Mouse (Mus musculus) heart, embryonic 14.5 days (tissue): ENCODE results near the gene Ltbr. TPM values are rescaled to one million over a fixed set of nuclear protein-coding genes. Genes with fewer than 3 reads are reported as not detected.

Experiments used
- ATAC-seq: fragments of 200-750 bp; cut with Nextera tagmentation; 2 replicates; pipeline ENCODE4 v1.8.0; 2017; ENCODE audit warnings: low read depth, moderate TSS enrichment; ENCODE audit not compliant: insufficient number of reproducible peaks, insufficient read depth, low FRiP score
- H3K27ac ChIP-seq, 2 experiments: fragments of 200-500 bp in 1 of 2; fragments of 300-500 bp in 1 of 2; sonication (generic) in 1 of 2; replicated peaks in 1 of 2; 2 replicates each; pipeline ENCODE4 v1.5.1; 2012 to 2014; ENCODE audit warnings: low read depth in 2 of 2, low read length in 2 of 2, control low read depth in 1 of 2, mild to moderate bottlenecking in 1 of 2, mixed read lengths in 1 of 2; ENCODE audit not compliant: control insufficient read depth in 1 of 2, insufficient read depth in 1 of 2
- H3K27me3 ChIP-seq: fragments of 300-500 bp; sonication (generic); 2 replicates; pipeline ENCODE4 v1.6.1; 2014; ENCODE audit warnings: mild to moderate bottlenecking, low read length, control low read depth; ENCODE audit not compliant: control insufficient read depth, insufficient read depth
- H3K36me3 ChIP-seq: fragments of 300-500 bp; sonication (generic); 2 replicates; pipeline ENCODE4 v1.6.1; 2014; ENCODE audit warnings: mild to moderate bottlenecking, control low read depth, low read length, mixed read lengths; ENCODE audit not compliant: control insufficient read depth, insufficient read depth
- H3K4me1 ChIP-seq, 2 experiments: fragments of 200-500 bp in 1 of 2; fragments of 300-500 bp in 1 of 2; sonication (generic) in 1 of 2; 2 replicates each; pipeline ENCODE4 v1.6.1; 2012 to 2014; ENCODE audit warnings: low read length in 2 of 2, control low read depth in 1 of 2, mixed read lengths in 1 of 2; ENCODE audit not compliant: control insufficient read depth in 2 of 2, insufficient read depth in 2 of 2
- H3K4me2 ChIP-seq: fragments of 300-500 bp; sonication (generic); 2 replicates; pipeline ENCODE4 v1.6.1; 2014; ENCODE audit warnings: mild to moderate bottlenecking, low read length
- H3K4me3 ChIP-seq, 2 experiments: fragments of 200-500 bp in 1 of 2; fragments of 300-500 bp in 1 of 2; sonication (generic) in 1 of 2; 2 replicates each; pipeline ENCODE4 v1.5.1; 2012 to 2014; ENCODE audit warnings: low read length in 2 of 2, mild to moderate bottlenecking in 2 of 2, control low read depth in 1 of 2, low read depth in 1 of 2, moderate library complexity in 1 of 2; ENCODE audit not compliant: control insufficient read depth in 1 of 2, insufficient read depth in 1 of 2
- H3K9ac ChIP-seq: fragments of 300-500 bp; sonication (generic); 2 replicates; pipeline ENCODE4 v1.6.1; 2014; ENCODE audit warnings: mild to moderate bottlenecking, low read length
- H3K9me3 ChIP-seq: fragments of 300-500 bp; sonication (generic); 2 replicates; pipeline ENCODE4 v1.6.1; 2016; ENCODE audit warnings: low read length, control low read depth; ENCODE audit not compliant: control insufficient read depth
- WGBS: fragments of 180-500 bp; shearing (Covaris S2); extraction: QIAGEN DNeasy Blood & Tissue Kit; methylation state at CpG from one replicate; pipeline ENCODE4 v1.1.7; 2014; 5-methylcytosine and 5-hydroxymethylcytosine counted together
- polyA plus RNA-seq: library from polyadenylated mRNA; unstranded; fragments of >200 nt; fragmentation: Nextera tagmentation; extraction: Ambion mirVana; gene quantifications from 2 replicates; pipeline ENCODE4 v1.2.1, GENCODE M21; 2014

Gene Ltbr
- polyA plus RNA-seq, 1 experiment from 2014 or later, result 41.5 TPM

GRCm38 (mm10) chr6:125328243-125328642, 14.6 kb upstream of the Ltbr start:
- H3K9ac ChIP-seq, result no peak overlapping the region
- H3K4me3 ChIP-seq, result no peak overlapping the region
- H3K27me3 ChIP-seq, result peaks cover 5% of the 10 kb centered on the region; the same call in 1 of the 2 replicates
- WGBS, result 83% methylated on average over 5 of the region's 5 CpGs
- H3K4me1 ChIP-seq, result peaks cover 5 to 8% of the 10 kb centered on the region in 2 experiments; a peak in 1 of 4 replicates
- H3K9me3 ChIP-seq, result no peaks in the 10 kb centered on the region
- no peak overlapping the region for H3K4me2 ChIP-seq
- H3K27ac ChIP-seq, result no peak overlapping the region
- no peaks in the 10 kb centered on the region for H3K36me3 ChIP-seq
- no peak for ATAC-seq

GRCm38 (mm10) chr6:125325337-125325736, 11.7 kb upstream of the Ltbr start:
- H3K36me3 ChIP-seq, result no peaks in the 10 kb centered on the region
- H3K9ac ChIP-seq, result peak overlapping the region; percentile 34; the same call in 1 of the 2 replicates
- no peak overlapping the region for H3K4me3 ChIP-seq
- peaks cover 5 to 9% of the 10 kb centered on the region in 2 experiments; a peak in 2 of 4 replicates for H3K4me1 ChIP-seq
- H3K27ac ChIP-seq, result no peak overlapping the region
- peaks cover 34% of the 10 kb centered on the region for H3K27me3 ChIP-seq
- H3K4me2 ChIP-seq, result no peak overlapping the region
- ATAC-seq, result no peak
- no peaks in the 10 kb centered on the region for H3K9me3 ChIP-seq
- 19% methylated on average over 6 of the region's 6 CpGs for WGBS

- ATAC-seq, result no peak
- 63% methylated on average over 6 of the region's 6 CpGs for WGBS
- no peaks in the 10 kb centered on the region for H3K9me3 ChIP-seq
- peaks cover 5 to 9% of the 10 kb centered on the region in 2 experiments; a peak in 2 of 4 replicates for H3K4me1 ChIP-seq
- no peak overlapping the region for H3K9ac ChIP-seq
- no peak overlapping the region for H3K4me3 ChIP-seq
- H3K27ac ChIP-seq, result no peak overlapping the region
- H3K27me3 ChIP-seq, result peaks cover 43% of the 10 kb centered on the region
- H3K36me3 ChIP-seq, result no peaks in the 10 kb centered on the region
- H3K4me2 ChIP-seq, result no peak overlapping the region
Measured at GRCm38 (mm10) chr6:125323547-125323946, 9.9 kb upstream of the Ltbr start.

- H3K4me3 ChIP-seq, result no peak overlapping the region
- no peak overlapping the region for H3K27ac ChIP-seq
- H3K9ac ChIP-seq, result no peak overlapping the region
- 57% methylated on average over 13 of the region's 13 CpGs for WGBS
- no peak overlapping the region for H3K4me2 ChIP-seq
- peaks cover 5 to 9% of the 10 kb centered on the region in 2 experiments; a peak in 2 of 4 replicates for H3K4me1 ChIP-seq
- ATAC-seq, result no peak
- no peaks in the 10 kb centered on the region for H3K9me3 ChIP-seq
- peaks cover 43% of the 10 kb centered on the region for H3K27me3 ChIP-seq
- H3K36me3 ChIP-seq, result no peaks in the 10 kb centered on the region
Measured at GRCm38 (mm10) chr6:125322794-125323193, 9.1 kb upstream of the Ltbr start.

- peak overlapping the region; percentile 39 for H3K4me2 ChIP-seq
- no peak overlapping the region for H3K27ac ChIP-seq
- H3K9ac ChIP-seq, result peak overlapping the region; percentile 30; the same call in 1 of the 2 replicates
- peaks cover 10 to 14% of the 10 kb centered on the region in 2 experiments; a peak in 2 of 4 replicates for H3K4me1 ChIP-seq
- H3K4me3 ChIP-seq, result no peak overlapping the region
- ATAC-seq, result no peak
- H3K27me3 ChIP-seq, result peaks cover 43% of the 10 kb centered on the region
- WGBS, result 11% methylated on average over 26 of the region's 26 CpGs
- no peaks in the 10 kb centered on the region for H3K36me3 ChIP-seq
- H3K9me3 ChIP-seq, result no peaks in the 10 kb centered on the region
Measured at GRCm38 (mm10) chr6:125321114-125321855, 7.6 kb upstream of the Ltbr start.

GRCm38 (mm10) chr6:125320323-125320722, 6.6 kb upstream of the Ltbr start, which contains the start of gene Scnn1a:
Gene Scnn1a, plus strand, starts transcription at chr6:125320659.
- Histone ChIP-seq H3K27me3 (peaks cover 43% of the 10 kb centered on the region), H3K4me2 (peak within 1 kb of the TSS; percentile 39), H3K9ac (peak within 1 kb of the TSS; percentile 30; the same call in 1 of the 2 replicates), H3K36me3 (no peaks in the 10 kb centered on the region), H3K4me3 (no peak within 1 kb of the TSS), H3K4me1 (peaks cover 7 to 11% of the 10 kb centered on the region in 2 experiments; a peak in 2 of 4 replicates), H3K9me3 (no peaks in the 10 kb centered on the region), H3K27ac (no peak within 1 kb of the TSS)
- 100% methylated on average over 1 of the region's 1 CpGs for WGBS
- no peak for ATAC-seq

GRCm38 (mm10) chr6:125319919-125320296, 6.2 kb upstream of the Ltbr start:
- Histone ChIP-seq H3K4me1 (peaks cover 4 to 8% of the 10 kb centered on the region in 2 experiments; a peak in 2 of 4 replicates), H3K9ac (no peak overlapping the region), H3K36me3 (no peaks in the 10 kb centered on the region), H3K27me3 (peaks cover 43% of the 10 kb centered on the region), H3K9me3 (no peaks in the 10 kb centered on the region), H3K27ac (no peak overlapping the region), H3K4me2 (no peak overlapping the region), H3K4me3 (no peak overlapping the region)
- ATAC-seq, result no peak
